Mouse (Mus musculus): Measurements from ENCODE around the gene Gm5155.
"Not testable (repeated sequence)": the region's sequence is repeated elsewhere in the genome, so short reads cannot be mapped to it uniquely, and the experiment has no call there.

Gm5155 gene

GRCm38 (mm10) chr7:17871467-17871866, at the start of gene Gm5155:
TSS of gene Gm5155 (plus strand) at chr7:17871767.
- no peak for DNase-seq (ENCODE audit: extremely low read depth, insufficient read length, low spot score)

GRCm38 (mm10) chr7:17870776-17871175, 791 bp upstream of the Gm5155 start:
- DNase-seq (ENCODE audit: extremely low read depth, insufficient read length, low spot score) = no peak

- not testable (repeated sequence) for DNase-seq (ENCODE audit: extremely low read depth, insufficient read length, low spot score)
Measured at GRCm38 (mm10) chr7:17895341-17895740, 23.8 kb downstream of the Gm5155 start.

GRCm38 (mm10) chr7:17903146-17903915, 31.8 kb downstream of the Gm5155 start:
- no peak for DNase-seq (ENCODE audit: extremely low read depth, insufficient read length, low spot score)

All from 3134 (cell line).